Mouse (Mus musculus) cerebellum, adult 9-10 months (tissue): ENCODE results near the gene Hspa8.

Experiments used
- DNase-seq: peaks from one replicate; pipeline ENCODE4 v3.0.0; 2022

Gene Hspa8

GRCm38 (mm10) chr9:40811860-40812259, 11.1 kb downstream of the Hspa8 start:
- DNase-seq: peak; percentile 66

GRCm38 (mm10) chr9:40814060-40814459, 13.3 kb downstream of the Hspa8 start:
- no peak for DNase-seq

- peak; percentile 39 for DNase-seq
These were observed 16.7 kb downstream of the Hspa8 start for GRCm38 (mm10) chr9:40817325-40818028.

- DNase-seq: no peak
These were observed 24.8 kb downstream of the Hspa8 start for GRCm38 (mm10) chr9:40825601-40826000.

GRCm38 (mm10) chr9:40827366-40827765, 26.6 kb downstream of the Hspa8 start:
- no peak for DNase-seq

GRCm38 (mm10) chr9:40834569-40834968, 33.8 kb downstream of the Hspa8 start:
- peak; percentile 84 for DNase-seq

- DNase-seq: no peak
These were observed 35.9 kb downstream of the Hspa8 start for GRCm38 (mm10) chr9:40836681-40837080.

- no peak for DNase-seq
These were observed 38.9 kb downstream of the Hspa8 start for GRCm38 (mm10) chr9:40839662-40840061.

GRCm38 (mm10) chr9:40851515-40851914, 50.7 kb downstream of the Hspa8 start:
- DNase-seq: no peak

GRCm38 (mm10) chr9:40858461-40859160, 57.8 kb downstream of the Hspa8 start:
- DNase-seq: no peak

GRCm38 (mm10) chr9:40859196-40859595, 58.4 kb downstream of the Hspa8 start:
- DNase-seq: no peak
